Mouse (Mus musculus) fibroblast of lung, adult 2 months (primary cell): ENCODE measurements around the gene Dok5.

ENCODE experiments used
- DNase-seq: peaks from one replicate; pipeline ENCODE4 v3.0.0-alpha.2; 2011; ENCODE audit warnings: low read depth

Gene Dok5

GRCm38 (mm10) chr2:170858640-170859039, 127.0 kb downstream of the Dok5 start:
- no peak for DNase-seq

- DNase-seq: no peak
These were observed 129.0 kb downstream of the Dok5 start for GRCm38 (mm10) chr2:170860576-170860975.

- no peak for DNase-seq
These were observed 131.2 kb downstream of the Dok5 start for GRCm38 (mm10) chr2:170862799-170863198.

GRCm38 (mm10) chr2:170863201-170863600, 131.6 kb downstream of the Dok5 start:
- no peak for DNase-seq

- DNase-seq: no peak
These were observed 132.4 kb downstream of the Dok5 start for GRCm38 (mm10) chr2:170864043-170864442.

- no peak for DNase-seq
These were observed 133.2 kb downstream of the Dok5 start for GRCm38 (mm10) chr2:170864820-170865219.

- no peak for DNase-seq
These were observed 139.0 kb downstream of the Dok5 start for GRCm38 (mm10) chr2:170870566-170870965.

GRCm38 (mm10) chr2:170871469-170871868, 139.9 kb downstream of the Dok5 start:
- no peak for DNase-seq

- no peak for DNase-seq
These were observed 141.8 kb downstream of the Dok5 start for GRCm38 (mm10) chr2:170873382-170873781.

GRCm38 (mm10) chr2:170877515-170877914, 145.9 kb downstream of the Dok5 start:
- no peak for DNase-seq

- no peak for DNase-seq
These were observed 146.3 kb downstream of the Dok5 start for GRCm38 (mm10) chr2:170877936-170878335.

GRCm38 (mm10) chr2:170884209-170884801, 152.7 kb downstream of the Dok5 start:
- DNase-seq: no peak

GRCm38 (mm10) chr2:170887984-170888383, 156.4 kb downstream of the Dok5 start:
- no peak for DNase-seq

- DNase-seq: no peak
These were observed 163.5 kb downstream of the Dok5 start for GRCm38 (mm10) chr2:170895096-170895495.

- no peak for DNase-seq
These were observed 170.8 kb downstream of the Dok5 start for GRCm38 (mm10) chr2:170902204-170903028.

- no peak for DNase-seq
These were observed 171.4 kb downstream of the Dok5 start for GRCm38 (mm10) chr2:170903029-170903306.

GRCm38 (mm10) chr2:170903367-170903766, 171.8 kb downstream of the Dok5 start:
- DNase-seq: no peak

- DNase-seq: peak; percentile 27
These were observed 181.1 kb downstream of the Dok5 start for GRCm38 (mm10) chr2:170912589-170913223.

GRCm38 (mm10) chr2:170913863-170914262, 182.3 kb downstream of the Dok5 start:
- DNase-seq: no peak

GRCm38 (mm10) chr2:170915646-170916045, 184.0 kb downstream of the Dok5 start:
- DNase-seq: no peak

GRCm38 (mm10) chr2:170922260-170922659, 190.7 kb downstream of the Dok5 start:
- DNase-seq: no peak

- DNase-seq: no peak
These were observed 192.5 kb downstream of the Dok5 start for GRCm38 (mm10) chr2:170924131-170924530.

GRCm38 (mm10) chr2:170926237-170926636, 194.6 kb downstream of the Dok5 start:
- no peak for DNase-seq
